Mouse (Mus musculus) kidney, adult 2 months (tissue): ENCODE measurements around the gene Gm45713.

Experiments used
- CTCF ChIP-seq: fragments of 200-500 bp; conservative IDR thresholded peaks from 2 replicates; pipeline ENCODE4 v1.5.1; 2011; ENCODE audit warnings: low read depth, mild to moderate bottlenecking, control low read depth, low read length, moderate library complexity, mixed read lengths; ENCODE audit not compliant: insufficient read depth, insufficient read length
- POLR2A ChIP-seq: fragments of 200-500 bp; IDR thresholded peaks from one replicate; pipeline ENCODE4 v1.6.1; 2011; ENCODE audit warnings: low read depth, low read length, control low read depth

GRCm38 (mm10) chr7:45125144-45125600 lies 10.9 kb downstream of the Gm45713 start:
- no peak for TF ChIP-seq CTCF
- TF ChIP-seq POLR2A, result no peak
